Mouse (Mus musculus) frontal cortex, postnatal 10 days (tissue): ENCODE measurements around the gene Tssk2.
A peak's percentile ranks its signal among the peaks of the same experiment; 100 is the strongest.

Source experiments
- DNase-seq, 2 experiments: peaks; one replicate each; pipeline ENCODE4 v3.0.0; 2022; ENCODE audit warnings: low spot score in 2 of 2, mixed read lengths in 1 of 2

Gene Tssk2

DNA sequence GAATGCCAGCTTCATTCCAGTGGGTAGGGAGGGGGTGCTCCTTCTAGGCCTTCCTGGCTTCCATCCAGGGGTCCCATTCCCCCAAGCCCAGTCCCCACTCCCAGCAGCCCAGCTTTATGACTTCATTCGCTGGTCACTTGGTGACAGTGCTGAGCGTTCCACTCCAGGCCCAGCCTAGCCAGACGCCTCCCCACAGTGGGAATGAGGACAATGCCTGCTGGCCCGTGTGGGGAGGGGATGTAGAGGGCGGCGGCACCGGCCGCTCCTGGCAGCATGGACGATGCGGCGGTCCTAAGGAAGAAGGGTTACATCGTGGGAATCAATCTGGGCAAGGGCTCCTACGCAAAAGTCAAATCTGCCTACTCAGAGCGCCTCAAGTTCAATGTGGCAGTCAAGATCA is at the start of gene Tssk2, which contains the start of gene Dgcr2:
Gene Tssk2 (plus strand): TSS at position 176 of the 400 bp plus-strand sequence.
Gene Dgcr2 (minus strand): TSS at position 101 of the 400 bp plus-strand sequence.
- no peak for DNase-seq

DNA sequence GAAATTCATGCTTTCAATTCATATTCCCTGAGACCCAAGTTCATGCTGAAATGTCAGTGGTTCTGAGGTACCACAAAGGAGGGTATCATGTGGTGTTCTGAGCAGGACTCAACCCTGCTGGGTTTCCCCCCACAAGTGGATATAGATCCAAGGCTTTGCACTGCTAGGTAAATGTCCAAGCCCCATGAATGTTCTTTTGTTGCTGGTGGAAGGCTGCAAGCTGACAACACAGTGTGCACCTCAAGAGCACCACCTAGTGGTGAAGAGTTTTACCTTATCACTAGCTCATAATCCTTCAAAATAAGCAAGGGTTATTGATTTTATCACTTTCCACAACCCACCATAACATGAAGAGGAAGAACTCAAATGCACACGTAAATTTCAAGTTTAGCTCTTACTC is 49.5 kb upstream of the Tssk2 start:
- DNase-seq = no peak

DNA sequence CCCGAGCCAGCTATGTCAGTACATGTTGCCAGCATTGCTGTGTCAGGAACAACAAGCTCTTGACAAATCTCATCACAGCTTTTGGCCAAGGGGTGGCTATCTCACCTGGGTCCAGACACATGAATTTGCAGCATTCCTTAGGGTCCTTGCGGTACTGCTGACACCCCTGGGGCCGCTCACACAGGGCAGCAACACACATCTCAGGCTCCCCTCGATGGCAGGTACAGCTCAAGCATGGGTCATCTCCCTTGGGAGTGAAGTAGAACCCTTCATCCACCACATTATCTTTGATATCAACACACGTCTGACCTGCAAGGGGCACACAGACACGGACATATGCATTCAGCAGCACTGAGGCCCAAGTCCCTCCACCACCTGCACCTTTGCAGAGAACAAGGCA is 49.0 kb upstream of the Tssk2 start:
- no peak for DNase-seq

DNA sequence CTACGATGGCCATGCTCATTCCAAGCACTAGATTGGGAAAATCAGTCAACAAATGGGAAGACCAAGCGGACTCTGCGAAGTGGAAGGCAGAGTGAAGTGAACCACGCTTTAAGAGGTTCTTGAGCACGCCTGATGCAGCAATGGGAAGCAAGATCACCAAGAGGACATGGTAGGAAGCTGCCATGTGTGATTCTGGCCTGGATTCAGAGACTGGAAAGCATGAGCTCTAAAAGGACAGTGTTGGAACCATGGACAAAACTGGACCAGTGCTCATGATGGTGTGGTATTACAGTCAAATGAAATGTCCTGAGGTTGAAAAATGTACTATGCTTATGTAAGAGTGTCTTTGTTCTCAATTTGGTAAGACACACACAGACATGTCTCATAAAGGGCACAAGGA is 47.1 kb upstream of the Tssk2 start:
- DNase-seq = no peak

DNA sequence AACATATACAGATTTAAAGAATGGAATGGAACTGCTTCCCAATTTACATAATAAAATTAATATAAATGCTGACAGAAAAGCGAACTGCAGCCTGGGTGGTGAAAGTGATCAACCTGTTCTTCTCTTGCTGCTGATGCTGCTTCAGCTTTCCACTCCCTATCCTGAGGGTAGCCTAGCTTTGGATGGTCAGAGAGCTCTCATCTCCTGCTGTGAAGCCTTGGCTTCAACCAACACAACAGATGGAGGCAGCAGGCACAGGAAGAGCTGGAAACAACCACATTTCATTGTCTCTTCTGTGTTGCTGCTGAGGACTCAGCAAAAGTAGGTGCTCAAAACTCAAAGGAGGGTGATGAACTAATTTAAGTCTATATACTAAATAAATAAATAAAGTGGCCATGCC is 46.6 kb upstream of the Tssk2 start:
- no peak for DNase-seq

DNA sequence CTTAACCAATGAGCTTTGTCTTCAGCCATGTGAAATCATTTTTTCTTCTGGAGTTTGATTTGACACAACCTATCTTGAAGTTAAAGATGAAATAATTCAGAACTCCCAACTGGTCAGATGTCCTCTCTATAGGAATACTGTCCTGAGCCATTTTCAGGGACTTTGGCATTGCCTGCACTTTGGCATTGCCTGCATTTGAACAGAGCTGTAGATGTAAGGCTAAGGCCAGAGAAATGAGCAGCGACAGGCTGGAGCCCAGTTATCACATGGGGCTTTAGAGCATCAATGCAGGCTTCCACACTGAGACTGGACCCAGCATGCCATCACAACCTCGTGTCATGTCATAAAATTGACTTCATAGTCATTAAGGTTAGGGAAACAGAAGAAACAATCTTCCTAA is 45.2 kb upstream of the Tssk2 start:
- no peak for DNase-seq

DNA sequence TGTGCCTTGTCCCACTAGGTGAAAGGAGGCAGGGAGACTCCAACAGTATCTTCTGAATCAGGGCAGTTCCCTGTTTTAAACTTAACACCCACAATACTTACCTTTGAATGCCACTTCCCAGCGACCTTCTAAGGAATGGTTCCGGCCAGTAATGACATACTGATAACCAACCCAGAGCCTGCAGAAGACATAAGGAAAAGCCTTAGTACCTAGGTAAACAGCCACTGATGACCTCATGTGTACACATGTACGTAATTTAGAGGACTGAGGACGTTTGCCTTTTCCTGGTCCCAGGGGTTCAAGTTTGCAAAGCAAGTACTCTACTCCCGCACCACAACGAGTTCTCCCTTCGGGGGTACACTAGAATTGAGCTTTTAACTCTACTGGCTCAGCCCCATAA is 41.3 kb upstream of the Tssk2 start:
- DNase-seq = no peak

DNA sequence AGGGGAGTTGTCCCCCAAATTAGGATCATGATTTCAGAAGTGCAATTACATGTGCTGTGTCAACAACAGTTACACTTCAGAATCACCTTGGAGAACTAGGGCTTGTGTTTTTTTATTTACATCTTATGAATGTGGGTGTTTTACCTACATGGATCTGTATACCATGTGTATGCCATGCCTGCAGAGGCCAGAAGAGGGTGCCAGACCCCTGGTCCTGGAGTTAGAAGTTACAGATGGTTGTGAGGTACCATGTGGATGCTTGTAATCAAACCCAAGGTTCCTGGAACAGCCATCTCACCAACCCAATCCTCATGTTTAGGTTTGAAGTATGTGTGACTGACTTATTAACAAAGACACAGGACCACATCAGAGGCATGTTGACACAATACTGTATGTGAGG is 39.8 kb upstream of the Tssk2 start:
- no peak for DNase-seq

DNA sequence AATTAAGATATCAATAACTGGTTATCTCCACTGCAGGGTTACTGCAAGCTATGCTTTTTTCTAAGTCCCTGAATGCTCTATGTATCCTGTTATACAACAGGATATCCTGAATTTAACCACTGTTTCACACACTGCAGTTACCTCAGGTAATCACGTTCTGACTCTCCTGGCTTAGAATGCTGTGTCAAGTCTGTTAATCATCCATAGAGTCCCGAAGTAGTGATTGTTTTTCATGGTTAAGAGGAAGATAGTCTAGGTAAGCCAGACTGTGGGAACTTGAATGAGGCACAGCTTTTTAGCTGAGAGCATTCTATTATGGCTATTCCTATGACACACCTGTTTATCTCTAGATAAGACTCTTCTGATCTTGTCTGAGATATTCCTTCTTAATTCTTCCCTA is 33.1 kb upstream of the Tssk2 start:
- DNase-seq = no peak

DNA sequence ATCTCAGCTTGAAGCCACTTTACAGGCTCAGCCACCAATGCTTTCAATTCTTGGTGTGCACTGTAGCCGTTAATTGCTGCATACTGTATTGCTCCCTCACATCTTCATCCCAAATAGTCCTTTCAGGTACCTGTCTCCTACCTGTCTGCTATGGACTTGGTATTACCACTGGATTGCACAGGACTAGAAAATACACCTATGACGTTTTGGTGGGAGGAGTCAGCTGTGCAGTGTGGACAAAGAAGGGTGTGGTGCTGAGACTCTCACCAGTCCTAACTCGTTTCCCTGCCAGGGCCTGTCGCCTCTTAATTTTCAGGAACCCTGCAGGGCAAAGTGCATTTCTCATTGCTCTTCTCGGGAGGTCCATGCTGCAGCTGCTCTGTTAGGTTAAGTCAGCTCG is 32.7 kb upstream of the Tssk2 start:
- DNase-seq = no peak

DNA sequence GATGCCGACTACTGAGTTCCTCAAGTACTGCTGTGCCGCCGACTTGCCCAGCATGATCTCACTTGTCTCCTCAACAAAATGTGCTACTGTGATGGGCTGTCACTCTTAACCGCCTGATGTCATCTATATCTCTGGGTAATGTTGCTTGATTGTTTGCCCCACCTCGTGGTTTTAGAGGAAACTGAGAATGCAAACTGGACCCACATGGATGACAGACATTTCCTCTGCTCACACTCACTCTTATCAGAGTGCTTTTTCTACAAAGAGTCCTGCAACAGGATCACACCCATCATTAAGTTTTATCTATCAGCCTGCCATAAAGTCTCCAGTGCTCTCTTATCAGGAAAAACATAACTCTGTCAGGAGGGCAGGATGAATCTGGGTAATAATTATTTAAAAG is 27.2 kb upstream of the Tssk2 start:
- no peak for DNase-seq

DNA sequence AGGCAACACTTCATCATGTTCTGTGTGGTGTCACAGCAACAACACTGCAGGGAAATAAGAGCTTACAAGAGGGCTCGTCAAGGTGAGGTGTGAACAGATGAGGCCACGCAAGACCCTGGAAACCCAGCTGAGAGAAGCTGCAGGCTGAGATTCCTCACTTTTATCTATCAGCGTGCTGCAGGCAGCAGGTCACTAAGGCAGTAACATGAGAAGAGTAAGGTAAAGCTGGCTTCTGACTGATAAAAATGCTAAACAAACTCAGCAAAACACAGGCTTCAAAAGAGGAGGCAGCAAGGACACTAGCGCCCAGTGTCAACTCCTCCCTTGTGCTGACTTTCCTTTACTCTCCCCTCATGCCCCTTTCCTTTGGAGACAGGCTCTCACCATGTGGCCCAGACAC is 25.4 kb upstream of the Tssk2 start:
- no peak for DNase-seq

DNA sequence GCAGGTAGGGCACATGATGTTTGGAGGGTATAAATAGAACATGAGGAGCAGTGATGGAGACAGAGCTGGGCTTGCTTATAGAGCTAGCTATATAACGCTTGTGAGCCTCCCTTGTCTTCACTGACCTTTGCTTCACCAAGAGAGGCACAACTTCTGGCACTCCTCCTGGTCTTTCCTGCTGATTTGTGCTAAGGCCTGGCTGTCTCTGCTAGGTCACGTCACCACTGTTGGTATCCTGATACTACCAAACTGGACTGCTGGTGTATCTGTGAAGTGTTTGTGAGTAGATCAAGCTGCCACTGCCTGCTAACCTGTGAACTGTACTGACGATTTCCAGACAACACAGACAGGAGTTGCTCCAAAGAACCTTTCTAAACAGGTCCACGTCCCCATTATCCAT is 23.3 kb upstream of the Tssk2 start:
- no peak for DNase-seq

DNA sequence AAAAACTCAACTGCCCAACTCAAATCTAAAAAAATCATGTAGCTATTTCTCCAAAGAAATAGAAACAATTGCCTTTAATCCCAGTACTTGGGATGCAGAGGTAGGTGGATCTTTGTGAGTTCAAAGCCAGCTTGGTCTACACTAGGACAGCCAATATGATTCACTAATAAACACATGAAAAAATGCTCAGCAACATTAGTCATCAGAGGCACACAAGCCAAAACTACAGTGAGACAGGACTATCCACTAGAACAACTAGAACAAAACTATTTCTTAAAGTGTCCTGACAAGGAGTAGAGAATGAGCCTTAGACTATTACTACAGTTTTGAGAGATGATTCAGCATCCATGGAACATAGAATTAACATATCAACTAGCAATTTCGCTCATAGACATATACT is 22.3 kb upstream of the Tssk2 start:
- DNase-seq = no peak

DNA sequence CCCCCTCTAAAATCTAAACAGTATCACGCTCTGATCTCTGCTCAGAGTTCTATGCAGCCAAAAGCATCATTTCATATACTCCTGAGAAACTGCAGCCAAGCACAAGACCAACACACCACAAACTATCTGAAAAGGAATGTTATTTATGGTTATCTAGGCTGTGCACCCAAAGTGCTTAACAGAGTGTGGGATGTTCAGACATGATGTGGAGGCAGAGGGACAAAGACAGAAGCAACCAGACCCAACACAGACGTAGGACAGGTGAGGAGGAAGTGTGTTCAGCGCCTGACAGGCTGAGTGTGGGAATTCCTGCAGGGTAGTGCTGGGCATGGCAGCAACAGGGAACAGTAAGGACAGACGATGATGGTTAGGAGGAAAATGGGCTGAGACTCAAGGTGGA is 18.9 kb upstream of the Tssk2 start:
- DNase-seq = no peak

DNA sequence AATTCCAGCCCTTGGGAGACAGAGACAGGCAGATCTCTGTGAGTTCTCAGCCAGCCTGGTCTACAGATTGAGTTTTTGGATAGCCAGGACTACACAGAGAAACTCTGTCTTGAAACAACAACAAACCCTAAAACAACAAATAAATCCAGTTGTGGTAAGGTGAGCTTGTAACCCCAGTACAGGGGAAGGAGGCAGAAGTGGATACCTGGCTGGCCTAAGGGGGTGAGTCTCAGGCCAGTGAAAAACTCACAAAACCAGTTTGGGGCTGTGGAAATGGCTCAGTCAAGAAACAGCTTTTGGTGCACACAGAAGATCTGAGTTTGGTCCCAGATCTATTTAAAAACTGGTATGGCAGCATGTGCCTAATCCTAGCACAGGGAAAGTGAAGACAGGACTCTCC is 16.2 kb upstream of the Tssk2 start:
- no peak for DNase-seq

DNA sequence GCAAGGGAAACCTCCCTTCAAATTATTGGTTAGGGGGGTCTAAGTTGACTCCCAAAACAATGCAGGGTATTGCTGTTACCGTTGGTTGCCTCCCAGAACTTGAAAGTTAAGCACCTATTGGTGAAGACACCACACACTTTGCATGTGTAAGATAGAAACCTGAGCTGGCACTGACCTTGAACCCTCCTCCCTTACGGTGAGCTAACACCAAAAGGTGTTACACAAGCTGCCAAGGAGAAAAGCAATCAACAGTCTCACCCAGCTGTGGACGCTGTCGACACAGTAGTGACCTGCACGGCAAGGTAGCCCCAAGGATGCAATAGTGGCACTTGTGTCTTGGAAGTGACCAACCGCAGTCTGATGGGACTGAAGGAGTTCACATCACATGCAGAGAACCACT is 14.3 kb upstream of the Tssk2 start:
- no peak for DNase-seq

DNA sequence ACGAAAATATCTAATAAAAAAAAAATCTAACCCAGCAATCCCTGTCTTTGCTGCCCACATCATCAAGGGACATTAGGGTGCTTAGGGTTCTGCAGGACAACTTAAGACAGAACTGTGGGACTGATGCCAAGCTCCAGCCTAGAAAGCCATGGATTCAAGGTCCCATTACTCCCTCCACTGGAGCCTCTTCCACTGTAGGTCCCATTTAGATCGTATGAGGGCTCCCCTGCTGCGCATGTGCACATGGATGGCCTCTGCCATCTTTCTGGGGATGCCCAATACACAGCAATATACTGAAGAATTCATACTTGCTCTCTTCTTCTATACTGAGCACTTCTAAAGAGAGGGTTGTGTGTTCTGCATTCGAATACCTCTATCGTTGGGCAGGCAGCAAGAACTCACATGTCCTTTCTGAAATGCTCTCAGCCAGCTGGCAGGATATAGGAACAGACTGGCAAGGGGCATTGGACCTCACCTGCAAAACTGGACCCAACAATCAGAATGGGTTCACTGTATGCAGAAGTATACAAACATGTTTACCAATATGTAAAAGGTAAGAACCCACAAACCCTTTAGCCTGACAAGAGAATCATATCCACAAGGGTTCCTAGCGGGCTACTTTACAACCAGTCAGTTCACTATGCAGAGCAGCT is 8.6 kb upstream of the Tssk2 start:
- DNase-seq = no peak

DNA sequence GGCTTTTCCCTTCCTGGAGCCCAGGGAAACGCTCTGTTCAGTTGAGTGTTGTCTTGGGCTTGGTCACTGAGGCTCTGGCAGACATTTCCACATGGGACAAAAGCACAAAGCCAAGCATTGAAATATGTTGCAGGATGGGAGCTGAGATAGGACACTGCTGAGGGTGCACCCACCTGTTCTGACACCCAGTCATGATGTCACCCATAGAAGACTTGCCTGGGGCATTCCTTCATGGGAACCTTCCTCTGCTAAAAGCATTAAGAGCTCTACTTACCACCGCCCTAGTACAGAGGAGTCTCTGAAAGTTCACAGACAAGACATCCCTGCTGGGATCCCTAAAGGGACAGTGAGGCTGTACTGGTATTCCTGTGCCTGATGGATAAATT is 8.1 kb upstream of the Tssk2 start:
- no peak for DNase-seq

DNA sequence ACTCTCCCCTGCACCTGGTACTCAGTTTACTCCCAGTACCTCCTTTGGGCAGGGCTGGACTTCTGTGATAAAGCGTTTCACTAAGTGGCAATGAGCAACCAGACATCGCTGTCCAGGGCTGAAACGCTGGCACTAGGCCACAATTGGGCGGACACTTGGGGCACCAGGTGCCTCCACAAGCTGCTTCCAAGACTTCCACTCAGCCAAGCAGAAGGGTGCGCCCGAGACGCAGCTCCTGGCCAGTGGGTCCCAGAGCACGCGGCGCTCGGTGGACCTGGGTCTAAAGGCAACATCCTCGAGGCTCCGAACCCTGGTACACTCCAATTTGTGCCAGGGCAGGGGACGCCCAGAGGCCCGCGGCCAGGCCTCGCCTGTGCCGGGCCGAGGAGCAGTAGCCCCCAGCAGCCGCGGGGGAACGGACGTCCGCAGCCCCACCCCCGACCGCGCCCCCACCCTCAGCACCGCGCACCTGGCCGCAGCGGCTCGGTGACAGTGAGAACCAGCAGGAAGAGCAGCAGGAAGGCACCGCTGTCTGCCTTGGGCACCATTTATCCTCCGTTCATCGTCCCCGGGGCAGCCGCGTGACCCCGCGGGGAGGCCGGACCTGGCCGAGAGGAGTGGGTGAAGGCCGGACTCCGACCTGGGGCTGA is 7.4 kb upstream of the Tssk2 start:
- DNase-seq = peak; percentile 65

DNA sequence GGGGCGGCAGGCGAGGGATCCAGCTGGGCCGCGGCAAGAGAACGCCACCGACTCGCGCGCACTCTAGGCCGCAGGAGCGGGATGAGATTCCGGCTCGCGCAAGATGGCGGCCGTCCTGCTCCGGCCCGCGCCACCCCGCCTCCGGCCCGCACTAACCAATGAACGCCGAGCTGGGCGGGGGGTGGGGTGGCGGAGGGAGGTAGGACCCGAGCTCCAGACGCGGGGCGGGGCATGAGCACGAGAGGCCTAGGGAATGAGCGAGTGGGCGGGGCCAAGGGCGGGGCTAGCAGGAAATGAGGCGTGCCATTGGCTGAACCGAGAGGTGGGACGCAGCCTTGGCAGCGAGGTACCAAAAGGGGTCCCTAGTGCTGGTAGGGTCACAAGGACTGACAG is 6.9 kb upstream of the Tssk2 start, which contains the start of gene Gm20518:
Gene Gm20518 (minus strand): TSS at position 105 of the 393 bp plus-strand sequence.
- peak; percentile 99 to 100 for DNase-seq

DNA sequence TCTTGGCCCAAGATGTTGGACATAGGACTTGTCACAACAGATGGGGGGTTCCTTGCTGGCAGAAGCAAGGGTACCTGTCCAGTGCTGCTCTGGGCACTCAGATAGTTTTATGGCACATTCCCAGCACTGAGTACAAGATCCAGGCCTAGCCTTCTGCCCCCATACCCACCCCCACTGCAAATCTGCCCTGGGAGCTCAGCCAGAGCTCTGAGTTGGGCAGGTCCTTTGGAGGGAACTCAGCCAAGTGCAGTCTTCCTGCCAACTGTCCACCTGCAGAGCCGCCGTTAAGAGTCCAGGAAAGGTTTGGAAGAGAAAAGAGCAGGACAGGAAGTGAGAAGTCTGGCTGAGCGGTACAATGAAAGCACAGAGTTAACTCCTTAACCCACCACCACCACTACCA is 5.8 kb upstream of the Tssk2 start:
- no peak for DNase-seq

DNA sequence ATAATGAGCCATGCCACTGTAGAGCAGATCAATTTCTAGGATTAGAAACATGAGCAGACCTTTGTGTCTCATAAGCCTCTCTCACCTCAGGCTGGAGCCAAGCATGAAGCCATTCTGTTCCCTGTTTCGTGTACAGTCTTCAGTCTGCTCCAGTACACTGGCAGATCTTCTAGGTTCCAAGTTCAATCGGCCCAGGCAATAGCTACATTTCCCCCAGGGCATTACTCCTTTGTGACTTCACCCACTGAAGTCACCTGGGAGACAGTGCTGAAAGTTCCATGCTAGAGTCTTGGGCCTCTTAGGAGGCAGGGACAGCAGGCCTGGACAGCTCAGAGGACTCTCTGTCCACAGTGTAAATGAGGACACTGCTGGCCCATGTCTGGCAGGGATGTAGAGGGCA is 4.5 kb upstream of the Tssk2 start, which contains the start of gene Tssk1:
Gene Tssk1 (plus strand): TSS at position 301 of the 400 bp plus-strand sequence.
- no peak for DNase-seq

DNA sequence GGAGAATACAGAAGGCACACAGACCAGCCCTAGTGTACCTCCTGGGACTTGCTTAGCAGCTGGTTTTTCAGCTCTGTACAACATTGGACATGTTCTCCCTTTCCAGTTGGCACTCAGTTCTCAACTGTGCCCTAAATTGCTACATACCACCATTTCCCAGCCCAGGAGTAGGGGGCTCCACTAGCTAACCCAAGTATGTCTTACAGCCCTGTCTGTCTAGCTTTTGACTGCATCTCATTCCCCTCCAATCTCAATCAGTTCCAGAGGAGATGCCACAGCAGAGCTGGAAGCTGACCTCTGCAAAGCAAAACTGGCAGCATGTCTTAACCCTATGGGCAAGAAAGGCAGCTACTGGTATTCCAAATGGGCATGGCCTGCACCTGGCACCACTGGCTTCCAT is 2.3 kb upstream of the Tssk2 start:
- no peak for DNase-seq
